Mouse (Mus musculus): Measurements from ENCODE around the gene Vmp1. TPM values are rescaled to one million over a fixed set of nuclear protein-coding genes. Genes with fewer than 3 reads are reported as not detected.

The Vmp1 gene
- polyA plus RNA-seq, 1 experiment from 2014 or later = 162 TPM

- no peak for ATAC-seq (ENCODE audit: low FRiP score, low TSS enrichment)
Measured at GRCm38 (mm10) chr11:86538786-86539185, 144.8 kb downstream of the Vmp1 start.

GRCm38 (mm10) chr11:86534201-86534910 lies 149.3 kb downstream of the Vmp1 start:
- TF ChIP-seq EP300 (optimal IDR thresholded peaks at IDR 0.05) = no peak
- TF ChIP-seq CTCF (IDR thresholded peaks at IDR 0.05; ENCODE audit: low read depth) = no peak
- Histone ChIP-seq H3K27me3 (ENCODE audit: control insufficient read depth, insufficient read depth, low read length) (no peaks in the 10 kb centered on the region), H3K36me3 (ENCODE audit: control insufficient read depth, insufficient read depth, low read length) (peaks cover 7% of the 10 kb centered on the region; the same call in 1 of the 2 replicates), H3K4me1 (replicated peaks; ENCODE audit: control insufficient read depth, insufficient read depth) (no peaks in the 10 kb centered on the region), H3K9me3 (ENCODE audit: control insufficient read depth, low read length) (no peaks in the 10 kb centered on the region), H3K27ac (replicated peaks) (no peak overlapping the region), H3K9ac (ENCODE audit: low read length) (no peak overlapping the region), H3K4me2 (replicated peaks; ENCODE audit: low read depth) (no peak overlapping the region), H3K4me3 (ENCODE audit: low read depth, low read length) (no peak overlapping the region)
- DNase-seq (ENCODE audit: low spot score) (no peak), ATAC-seq (ENCODE audit: low FRiP score, low TSS enrichment) (no peak)
- WGBS = 83% methylated on average over 5 of the region's 5 CpGs

More at GRCm38 (mm10) chr11:86538786-86539185, 144.8 kb downstream of the Vmp1 start:
- no peaks in the 10 kb centered on the region for H3K27me3 ChIP-seq (ENCODE audit: control insufficient read depth, insufficient read depth, low read length)
- no peaks in the 10 kb centered on the region for H3K4me1 ChIP-seq (replicated peaks; ENCODE audit: control insufficient read depth, insufficient read depth)
- no peak overlapping the region for H3K4me3 ChIP-seq (ENCODE audit: low read depth, low read length)
- no peaks in the 10 kb centered on the region for H3K36me3 ChIP-seq (ENCODE audit: control insufficient read depth, insufficient read depth, low read length)
- no peaks in the 10 kb centered on the region for H3K9me3 ChIP-seq (ENCODE audit: control insufficient read depth, low read length)
- no peak for DNase-seq (ENCODE audit: low spot score)
- no peak overlapping the region for H3K4me2 ChIP-seq (replicated peaks; ENCODE audit: low read depth)
- no peak overlapping the region for H3K27ac ChIP-seq (replicated peaks)
- WGBS = 90% methylated on average over 4 of the region's 4 CpGs
- H3K9ac ChIP-seq (ENCODE audit: low read length) = no peak overlapping the region
- TF ChIP-seq CTCF (IDR thresholded peaks at IDR 0.05; ENCODE audit: low read depth) = no peak
- no peak for TF ChIP-seq EP300 (optimal IDR thresholded peaks at IDR 0.05)

MicroRNAs within 50 kb of the gene (microRNA counts, 519-probe panel; counts per million panel counts)
- 7,127 counts per million, percentile 91 among the panel's probes with 10 or more counts for microRNA mmu-miR-21

Small RNA genes lying within 50 kb of the gene (microRNA-seq; reads per million reads assigned to microRNA genes)
- gene Mir21a = 43,170 reads per million, percentile 99 among the genes with 10 or more reads in this experiment

Other genes with a start within 250 kb of the Vmp1 start
- 58.2 and 60.8 TPM in 2 replicates for gene Rnft1, start 199.2 kb downstream of the Vmp1 start, polyA plus RNA-seq (2015; fragmentation: Nextera tagmentation; extraction: Ambion mirVana)
- gene Rps6kb1, start 139.0 kb downstream of the Vmp1 start, polyA plus RNA-seq (2015; fragmentation: Nextera tagmentation; extraction: Ambion mirVana) = 40.7 and 42.3 TPM in 2 replicates
- gene Tubd1, start 138.8 kb downstream of the Vmp1 start, polyA plus RNA-seq (2015; fragmentation: Nextera tagmentation; extraction: Ambion mirVana) = 7.6 and 7.8 TPM in 2 replicates
- 19.4 and 19.8 TPM in 2 replicates for gene Ptrh2, start 149 bp upstream of the Vmp1 start, polyA plus RNA-seq (2015; fragmentation: Nextera tagmentation; extraction: Ambion mirVana)
- gene Cltc, start 73.7 kb upstream of the Vmp1 start, polyA plus RNA-seq (2015; fragmentation: Nextera tagmentation; extraction: Ambion mirVana) = 63.8 and 64.5 TPM in 2 replicates
- 12.8 and 13.1 TPM in 2 replicates for gene Dhx40, start 123.9 kb upstream of the Vmp1 start, polyA plus RNA-seq (2015; fragmentation: Nextera tagmentation; extraction: Ambion mirVana)

All from stomach, postnatal 0 days (tissue).